22 mouse cellular contexts compared by ENCODE assay signal in the genomic region with DNA sequence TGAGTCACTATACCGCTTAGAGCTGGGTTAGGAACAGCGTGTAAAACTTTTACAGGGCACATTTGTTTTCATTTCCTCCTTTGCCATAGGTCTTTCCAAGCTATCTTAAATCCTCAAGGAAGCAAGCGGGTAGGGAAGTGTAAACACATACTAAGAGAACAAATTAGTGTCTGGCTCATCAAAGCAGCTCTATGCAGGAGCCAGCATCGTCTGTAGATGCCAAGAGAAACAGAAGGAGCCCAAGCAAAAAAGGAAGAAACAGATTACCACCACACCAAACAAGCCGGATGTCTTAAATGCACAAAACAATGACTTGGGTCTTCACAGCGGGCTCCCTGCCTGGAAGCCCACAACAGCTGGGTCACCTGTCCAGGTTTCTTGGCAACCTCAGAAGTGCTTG. TPM values are rescaled to one million over a fixed set of nuclear protein-coding genes. Genes with fewer than 3 reads are reported as not detected.
DNase-seq lines count a peak whose midpoint lies in the region; ATAC-seq and TF ChIP-seq lines count a peak whose summit lies in the region.
"Had no signal": no experiment of that assay in that cellular context is flagged by ENCODE, and none has a peak within 500 bp of the region (broad histone marks: within the 10 kb centered on the region; RNA-seq: fewer than 3 reads in every experiment).

No protein-coding gene starts in this region.

- TF ChIP-seq POLR2A in brain, embryonic 14.5 days (IDR thresholded peaks at IDR 0.05; ENCODE audit: borderline replicate concordance, extremely low read depth, insufficient read depth, insufficient read length, poor library complexity, severe bottlenecking), result no peak

- H3K4me2 ChIP-seq in forebrain, embryonic 14.5 days (ENCODE audit: low read length), result no peak overlapping the region
- H3K4me2 ChIP-seq in heart, embryonic 12.5 days, result no peak overlapping the region
- H3K4me2 ChIP-seq: embryonic facial prominence, embryonic 13.5 days; heart, embryonic 11.5 days; hindbrain, embryonic 15.5 days had no signal

- no peak overlapping the region for H3K9ac ChIP-seq in forebrain, embryonic 14.5 days (ENCODE audit: low read length)
- H3K9ac ChIP-seq in heart, embryonic 12.5 days, result no peak overlapping the region
- H3K9ac ChIP-seq: embryonic facial prominence, embryonic 13.5 days; hindbrain, embryonic 15.5 days had no signal

- no peaks in the 10 kb centered on the region for H3K27me3 ChIP-seq in forebrain, embryonic 14.5 days (replicated peaks; ENCODE audit: control insufficient read depth, insufficient read depth, low read length)
- no peaks in the 10 kb centered on the region for H3K27me3 ChIP-seq in forebrain, embryonic 10.5 days (ENCODE audit: poor library complexity, severe bottlenecking)
- H3K27me3 ChIP-seq in heart, embryonic 12.5 days (replicated peaks), result no peaks in the 10 kb centered on the region
- H3K27me3 ChIP-seq: CH12.LX; embryonic facial prominence, embryonic 13.5 days; hindbrain, embryonic 15.5 days; Patski had no signal

- H3K4me1 ChIP-seq in forebrain, embryonic 14.5 days (ENCODE audit: control insufficient read depth, insufficient read depth, low read length), result no peaks in the 10 kb centered on the region; the same call in 1 of the 2 replicates
- H3K4me1 ChIP-seq in forebrain, embryonic 10.5 days, result peaks cover 28% of the 10 kb centered on the region
- H3K4me1 ChIP-seq in heart, embryonic 12.5 days (replicated peaks), result peaks cover 13% of the 10 kb centered on the region

- peak; percentile 44 for DNase-seq in forebrain, embryonic 14.5 days (ENCODE audit: low spot score)
- DNase-seq in forebrain, embryonic 10.5 days (ENCODE audit: extremely low spot score, low spot score), result no peak
- peak; percentile 49 for DNase-seq in R1 (ENCODE audit: low read depth, low spot score)
- peak; percentile 55 for DNase-seq in brain, embryonic 14.5 days (ENCODE audit: low read depth)
- peak; percentile 57 for DNase-seq in large intestine, adult 2 months (ENCODE audit: low read depth, low spot score)
- DNase-seq: adrenal gland, adult 2 months; adrenal gland, postnatal 25 days; cerebellum, adult 11 months; cerebellum, adult 8-10 months; cerebellum, postnatal 36 days; gastrocnemius, postnatal 14 days; heart, adult 2 months had no signal

- WGBS in forebrain, embryonic 14.5 days, result 78% methylated on average over 6 of the region's 6 CpGs
- WGBS in forebrain, embryonic 10.5 days, result 89% methylated on average over 6 of the region's 6 CpGs
- 25% methylated on average over 6 of the region's 6 CpGs for WGBS in large intestine, adult 2 months
- WGBS in heart, embryonic 12.5 days, result 73% methylated on average over 6 of the region's 6 CpGs

- H3K9me3 ChIP-seq in forebrain, embryonic 14.5 days (replicated peaks; ENCODE audit: control insufficient read depth, low read length), result no peaks in the 10 kb centered on the region
- H3K9me3 ChIP-seq in forebrain, embryonic 10.5 days, result no peaks in the 10 kb centered on the region
- no peaks in the 10 kb centered on the region; the same call in 1 of the 2 replicates for H3K9me3 ChIP-seq in heart, embryonic 12.5 days (replicated peaks)
- H3K9me3 ChIP-seq: embryonic facial prominence, embryonic 13.5 days; hindbrain, embryonic 10.5 days; hindbrain, embryonic 15.5 days had no signal

- no peak overlapping the region for H3K4me3 ChIP-seq in forebrain, embryonic 14.5 days (ENCODE audit: low read depth, low read length)
- no peak overlapping the region for H3K4me3 ChIP-seq in forebrain, embryonic 10.5 days
- no peak overlapping the region for H3K4me3 ChIP-seq in heart, embryonic 12.5 days
- H3K4me3 ChIP-seq: embryonic facial prominence, embryonic 13.5 days; heart, adult 2 months; hindbrain, embryonic 10.5 days; hindbrain, embryonic 15.5 days had no signal

- H3K36me3 ChIP-seq in forebrain, embryonic 14.5 days (ENCODE audit: control insufficient read depth, insufficient read depth, low read length), result no peaks in the 10 kb centered on the region
- H3K36me3 ChIP-seq in forebrain, embryonic 10.5 days (replicated peaks), result peaks cover 26% of the 10 kb centered on the region
- peaks cover 21% of the 10 kb centered on the region; the same call in 1 of the 2 replicates for H3K36me3 ChIP-seq in heart, embryonic 12.5 days
- H3K36me3 ChIP-seq: hindbrain, embryonic 15.5 days had no signal

- no peak overlapping the region for H3K27ac ChIP-seq in forebrain, embryonic 14.5 days (ENCODE audit: low read depth, low read length)
- no peak overlapping the region for H3K27ac ChIP-seq in forebrain, embryonic 10.5 days
- no peak overlapping the region for H3K27ac ChIP-seq in heart, embryonic 12.5 days (ENCODE audit: poor library complexity, severe bottlenecking)
- H3K27ac ChIP-seq: embryonic facial prominence, embryonic 13.5 days; heart, adult 2 months; hindbrain, embryonic 10.5 days; hindbrain, embryonic 15.5 days had no signal

- no peak for TF ChIP-seq CTCF in brain, embryonic 14.5 days (IDR thresholded peaks at IDR 0.05; ENCODE audit: borderline replicate concordance, extremely low read depth, insufficient read depth, insufficient read length)

- ATAC-seq in forebrain, embryonic 14.5 days, result peak; percentile 18; the same call in 1 of the 2 replicates
- no peak for ATAC-seq in heart, embryonic 12.5 days (ENCODE audit: insufficient number of reproducible peaks, low FRiP score)
- ATAC-seq: inflammation-experienced regulatory T-cells, adult 6 months; intestine, postnatal 0 days; Patski had no signal

RNA-seq across cellular contexts. Expression of gene 1700010B08Rik, which starts 9.0 kb away (rescaled TPM):
- polyA plus RNA-seq in forebrain, embryonic 14.5 days (2014; fragmentation: Nextera tagmentation; extraction: Ambion mirVana), result not detected in 2 replicates
- polyA plus RNA-seq in forebrain, embryonic 10.5 days (2016; fragmentation: Nextera tagmentation; extraction: Ambion mirVana), result not detected in 2 replicates
- not detected in 2 replicates for polyA plus RNA-seq in brain, embryonic 14.5 days (2012; rRNA removed)
- polyA plus RNA-seq in large intestine, adult 2 months (2012; rRNA removed), result not detected in 2 replicates
- not detected in 2 replicates for polyA plus RNA-seq in heart, embryonic 12.5 days (2016; fragmentation: Nextera tagmentation; extraction: Ambion mirVana)
- polyA plus RNA-seq: adrenal gland, adult 2 months; embryonic facial prominence, embryonic 13.5 days; heart, embryonic 11.5 days; heart, embryonic 16.5 days; hindbrain, embryonic 10.5 days; hindbrain, embryonic 15.5 days; inflammation-experienced regulatory T-cells, adult 6 months; intestine, postnatal 0 days; Patski had no signal

RNA-seq across cellular contexts. Expression of gene Vapb, which starts 27.1 kb away (rescaled TPM):
- 13.9 and 18.5 TPM in 2 replicates for polyA plus RNA-seq in forebrain, embryonic 14.5 days (2014; fragmentation: Nextera tagmentation; extraction: Ambion mirVana)
- polyA plus RNA-seq in forebrain, embryonic 10.5 days (2016; fragmentation: Nextera tagmentation; extraction: Ambion mirVana), result 8.8 and 10.2 TPM in 2 replicates
- 23.9 and 42.5 TPM in 2 replicates for polyA plus RNA-seq in brain, embryonic 14.5 days (2012; rRNA removed)
- polyA plus RNA-seq in large intestine, adult 2 months (2012; rRNA removed), result 11.0 and 12.9 TPM in 2 replicates
- polyA plus RNA-seq in heart, embryonic 12.5 days (2016; fragmentation: Nextera tagmentation; extraction: Ambion mirVana), result 10.0 and 10.1 TPM in 2 replicates

RNA-seq across cellular contexts. Expression of gene Rab22a, which starts 50.6 kb away (rescaled TPM):
- polyA plus RNA-seq in forebrain, embryonic 14.5 days (2014; fragmentation: Nextera tagmentation; extraction: Ambion mirVana), result 36.4 and 41.1 TPM in 2 replicates
- polyA plus RNA-seq in forebrain, embryonic 10.5 days (2016; fragmentation: Nextera tagmentation; extraction: Ambion mirVana), result 23.0 and 25.2 TPM in 2 replicates
- 13.8 and 17.0 TPM in 2 replicates for polyA plus RNA-seq in brain, embryonic 14.5 days (2012; rRNA removed)
- 10.1 and 18.6 TPM in 2 replicates for polyA plus RNA-seq in large intestine, adult 2 months (2012; rRNA removed)
- 39.3 and 39.5 TPM in 2 replicates for polyA plus RNA-seq in heart, embryonic 12.5 days (2016; fragmentation: Nextera tagmentation; extraction: Ambion mirVana)
